Mouse (Mus musculus): ENCODE measurements at regions not wholly inside any gene's neighbourhood (a gene's known extent, or its start where the extent isn't known, plus 50 kb on each side); places are given as distances from the start of the nearest gene placed in this dataset.

- DNase-seq (ENCODE audit: low spot score), result no peak
These were observed 339.7 kb downstream of the Epha4 start for GRCm38 (mm10) chr1:77175214-77175613.

GRCm38 (mm10) chr1:77176516-77176915, 338.4 kb downstream of the Epha4 start:
- DNase-seq (ENCODE audit: low spot score), result no peak

GRCm38 (mm10) chr1:77183965-77184364, 330.9 kb downstream of the Epha4 start:
- DNase-seq (ENCODE audit: low spot score), result no peak

GRCm38 (mm10) chr1:77190141-77190540, 324.7 kb downstream of the Epha4 start:
- no peak for DNase-seq (ENCODE audit: low spot score)

GRCm38 (mm10) chr1:77201321-77201917, 313.5 kb downstream of the Epha4 start:
- DNase-seq (ENCODE audit: low spot score), result no peak

GRCm38 (mm10) chr1:77202948-77203347, 311.9 kb downstream of the Epha4 start:
- DNase-seq (ENCODE audit: low spot score), result no peak

- DNase-seq (ENCODE audit: low spot score), result no peak
These were observed 308.4 kb downstream of the Epha4 start for GRCm38 (mm10) chr1:77206535-77206934.

- no peak for DNase-seq (ENCODE audit: low spot score)
These were observed 305.5 kb downstream of the Epha4 start for GRCm38 (mm10) chr1:77209395-77209794.

- DNase-seq (ENCODE audit: low spot score), result no peak
These were observed 301.3 kb downstream of the Epha4 start for GRCm38 (mm10) chr1:77213462-77214098.

- no peak for DNase-seq (ENCODE audit: low spot score)
These were observed 295.2 kb downstream of the Epha4 start for GRCm38 (mm10) chr1:77219488-77220321.

- no peak for DNase-seq (ENCODE audit: low spot score)
These were observed 294.6 kb downstream of the Epha4 start for GRCm38 (mm10) chr1:77220322-77220590.

GRCm38 (mm10) chr1:77220783-77221182, 294.1 kb downstream of the Epha4 start:
- DNase-seq (ENCODE audit: low spot score), result no peak

- no peak for DNase-seq (ENCODE audit: low spot score)
These were observed 293.0 kb downstream of the Epha4 start for GRCm38 (mm10) chr1:77221900-77222299.

- DNase-seq (ENCODE audit: low spot score), result no peak
These were observed 288.3 kb downstream of the Epha4 start for GRCm38 (mm10) chr1:77226546-77226945.

GRCm38 (mm10) chr1:77226991-77227515, 287.8 kb downstream of the Epha4 start:
- no peak for DNase-seq (ENCODE audit: low spot score)

GRCm38 (mm10) chr1:77227800-77228199, 287.1 kb downstream of the Epha4 start:
- DNase-seq (ENCODE audit: low spot score), result no peak

- no peak for DNase-seq (ENCODE audit: low spot score)
These were observed 285.3 kb downstream of the Epha4 start for GRCm38 (mm10) chr1:77229561-77229960.

- DNase-seq (ENCODE audit: low spot score), result no peak
These were observed 281.9 kb downstream of the Epha4 start for GRCm38 (mm10) chr1:77233010-77233409.

GRCm38 (mm10) chr1:77244642-77245041, 270.2 kb downstream of the Epha4 start:
- DNase-seq (ENCODE audit: low spot score), result no peak

GRCm38 (mm10) chr1:77246047-77246446, 268.8 kb downstream of the Epha4 start:
- DNase-seq (ENCODE audit: low spot score), result no peak

- no peak for DNase-seq (ENCODE audit: low spot score)
These were observed 260.6 kb downstream of the Epha4 start for GRCm38 (mm10) chr1:77254276-77254675.

GRCm38 (mm10) chr1:77256115-77256842, 258.6 kb downstream of the Epha4 start:
- DNase-seq (ENCODE audit: low spot score), result no peak

Data from testis, postnatal 14 days (tissue).